Mouse (Mus musculus) Patski (cell line): ENCODE measurements around the gene Sgcg. TPM values are rescaled to one million over a fixed set of nuclear protein-coding genes. Genes with fewer than 3 reads are reported as not detected.

ENCODE experiments used
- ATAC-seq: fragments of 100-300 bp; one replicate; pipeline ENCODE4 v1.8.0; 2021
- CTCF ChIA-PET: fragments of 350-600 bp; sonication (Branson Sonifier 250); formaldehyde crosslinking; loops from one replicate; lab custom pipeline; 2022; ENCODE audit warnings: inconsistent platforms; lab: Charles Lee
- POLR2A ChIA-PET: fragments of 350-600 bp; sonication (Branson Sonifier 250); formaldehyde crosslinking; loops from one replicate; lab custom pipeline; 2022; ENCODE audit warnings: antibody characterized with exemption, inconsistent platforms; lab: Charles Lee
- DNase-seq: peaks from one replicate; pipeline ENCODE4 v3.0.0-alpha.2; 2011; ENCODE audit warnings: low read depth, low spot score
- H3K27me3 ChIP-seq: fragments of 371-371 bp; one replicate; pipeline ENCODE4 v1.5.1; 2021
- CTCF ChIP-seq: fragments of 100-300 bp; IDR thresholded peaks from one replicate; pipeline ENCODE4 v1.5.1; 2021
- in situ Hi-C: fragments of 300-500 bp; cut with MboI; formaldehyde crosslinking; loops from 3 replicates; pipeline ENCODE4 v1.11.1; 2018; ENCODE audit warnings: low pct_unique_long_range_greater_than_20kb, mixed read lengths
- polyA plus RNA-seq: library from polyadenylated mRNA; unstranded; gene quantifications from one replicate; pipeline ENCODE4 v1.2.3, GENCODE M21; 2021

The Sgcg gene
- polyA plus RNA-seq, 1 experiment from 2014 or later: not detected

- ChIA-PET CTCF (interaction anchor here (1.9 kb wide), 1 partner anchor 16 kb away, joined by 9 read pairs; no protein-coding TSS in a partner anchor), POLR2A (no interaction called here)
- in situ Hi-C loops: no loop called here
- no peak for TF ChIP-seq CTCF
- ATAC-seq: no peak
- no peak for DNase-seq
- no peaks in the 10 kb centered on the region for H3K27me3 ChIP-seq
Measured at GRCm38 (mm10) chr14:61278676-61279300, 20.5 kb upstream of the Sgcg start.

GRCm38 (mm10) chr14:61277285-61277684 lies 19.0 kb upstream of the Sgcg start:
- TF ChIP-seq CTCF: peak; percentile 59
- POLR2A ChIA-PET: no interaction called here
- no peaks in the 10 kb centered on the region for H3K27me3 ChIP-seq
- CTCF ChIA-PET: interaction anchor here (1.0 to 1.4 kb wide), 5 partner anchors 10 to 35 kb away, joined by 3 to 5 read pairs (median 3); no protein-coding TSS in a partner anchor
- in situ Hi-C loops: no loop called here
- DNase-seq (no peak), ATAC-seq (no peak)

- no peak for TF ChIP-seq CTCF
- in situ Hi-C loops: no loop called here
- ATAC-seq: no peak
- DNase-seq: no peak
- POLR2A ChIA-PET: no interaction called here
- CTCF ChIA-PET: interaction anchor here (2.0 kb wide), 1 partner anchor 20 kb away, joined by 15 read pairs; no protein-coding TSS in a partner anchor
- no peaks in the 10 kb centered on the region for H3K27me3 ChIP-seq
Measured at GRCm38 (mm10) chr14:61274414-61275198, 16.3 kb upstream of the Sgcg start.

- DNase-seq (no peak), ATAC-seq (no peak)
Measured at GRCm38 (mm10) chr14:61267908-61268475, 9.7 kb upstream of the Sgcg start.

GRCm38 (mm10) chr14:61259084-61259483 lies 794 bp upstream of the Sgcg start:
- TF ChIP-seq CTCF: no peak
- ChIA-PET POLR2A (no interaction called here), CTCF (interaction anchor here (1.2 to 1.4 kb wide), 2 partner anchors 10 to 35 kb away, joined by 4 to 5 read pairs; no protein-coding TSS in a partner anchor)
- no peak for DNase-seq
- no peak for ATAC-seq
- in situ Hi-C loops: no loop called here
- H3K27me3 ChIP-seq: no peaks in the 10 kb centered on the region

More at GRCm38 (mm10) chr14:61267908-61268475, 9.7 kb upstream of the Sgcg start:
- no peak for TF ChIP-seq CTCF
- ChIA-PET POLR2A (no interaction called here), CTCF (interaction anchor here (2.0 kb wide), 1 partner anchor 9 kb away, joined by 4 read pairs; no protein-coding TSS in a partner anchor)
- peaks cover 6% of the 10 kb centered on the region for H3K27me3 ChIP-seq
- in situ Hi-C loops: no loop called here

- DNase-seq: no peak
- no peak for ATAC-seq
- H3K27me3 ChIP-seq: peaks cover 6% of the 10 kb centered on the region
- ChIA-PET POLR2A (no interaction called here), CTCF (no interaction called here)
- in situ Hi-C loops: no loop called here
- no peak for TF ChIP-seq CTCF
Measured at GRCm38 (mm10) chr14:61252596-61253388, 5.5 kb downstream of the Sgcg start.

- TF ChIP-seq CTCF: no peak
- in situ Hi-C loops: no loop called here
- peaks cover 6% of the 10 kb centered on the region for H3K27me3 ChIP-seq
- ChIA-PET CTCF (interaction anchor here (2.2 kb wide), 1 partner anchor 48 kb away, joined by 10 read pairs; no protein-coding TSS in a partner anchor), POLR2A (interaction anchor here (0.6 kb wide), 1 partner anchor 30 kb away, joined by 3 read pairs; no protein-coding TSS in a partner anchor)
- no peak for DNase-seq
- ATAC-seq: no peak
Measured at GRCm38 (mm10) chr14:61246444-61246843, 11.8 kb downstream of the Sgcg start.

GRCm38 (mm10) chr14:61242611-61243010 lies 15.7 kb downstream of the Sgcg start:
- ATAC-seq (no peak), DNase-seq (no peak)
- TF ChIP-seq CTCF: no peak
- no peaks in the 10 kb centered on the region for H3K27me3 ChIP-seq
- POLR2A ChIA-PET: no interaction called here
- in situ Hi-C loops: no loop called here
- CTCF ChIA-PET: interaction anchor here (0.7 to 2.9 kb wide), 7 partner anchors 16 to 60 kb away, joined by 3 to 28 read pairs (median 3); no protein-coding TSS in a partner anchor

GRCm38 (mm10) chr14:61238751-61239150 lies 19.5 kb downstream of the Sgcg start:
- CTCF ChIA-PET: no interaction called here
- in situ Hi-C loops: no loop called here
- no peaks in the 10 kb centered on the region for H3K27me3 ChIP-seq
- no peak for TF ChIP-seq CTCF
- POLR2A ChIA-PET: no interaction called here
- DNase-seq (peak; percentile 20), ATAC-seq (peak; percentile 51)
